Mouse (Mus musculus): ENCODE data around the gene Slc35e3.
A peak's percentile ranks its signal among the peaks of the same experiment; 100 is the strongest.

The Slc35e3 gene

GRCm38 (mm10) chr10:117695605-117696004, 50.6 kb downstream of the Slc35e3 start:
- no peak for DNase-seq

- no peak for DNase-seq
Measured at GRCm38 (mm10) chr10:117695027-117695426, 51.1 kb downstream of the Slc35e3 start.

- DNase-seq, result no peak
Measured at GRCm38 (mm10) chr10:117694255-117694953, 51.8 kb downstream of the Slc35e3 start.

- DNase-seq, result no peak
Measured at GRCm38 (mm10) chr10:117692953-117693352, 53.2 kb downstream of the Slc35e3 start.

GRCm38 (mm10) chr10:117692173-117692572, 54.0 kb downstream of the Slc35e3 start:
- DNase-seq, result no peak

- DNase-seq, result no peak
Measured at GRCm38 (mm10) chr10:117691389-117691968, 54.7 kb downstream of the Slc35e3 start.

GRCm38 (mm10) chr10:117690770-117691296, 55.3 kb downstream of the Slc35e3 start:
- no peak for DNase-seq

- DNase-seq, result no peak
Measured at GRCm38 (mm10) chr10:117690101-117690352, 56.1 kb downstream of the Slc35e3 start.

- DNase-seq, result no peak
Measured at GRCm38 (mm10) chr10:117689297-117690100, 56.7 kb downstream of the Slc35e3 start.

- DNase-seq, result peak; percentile 45
Measured at GRCm38 (mm10) chr10:117688204-117689151, 57.7 kb downstream of the Slc35e3 start.

- DNase-seq, result no peak
Measured at GRCm38 (mm10) chr10:117687577-117687976, 58.6 kb downstream of the Slc35e3 start.

- no peak for DNase-seq
Measured at GRCm38 (mm10) chr10:117687018-117687417, 59.1 kb downstream of the Slc35e3 start.

GRCm38 (mm10) chr10:117685849-117686591, 60.1 kb downstream of the Slc35e3 start:
- DNase-seq, result no peak

GRCm38 (mm10) chr10:117685171-117685848, 60.9 kb downstream of the Slc35e3 start:
- DNase-seq, result no peak

- no peak for DNase-seq
Measured at GRCm38 (mm10) chr10:117684298-117685170, 61.6 kb downstream of the Slc35e3 start.

- no peak for DNase-seq
Measured at GRCm38 (mm10) chr10:117683734-117684037, 62.5 kb downstream of the Slc35e3 start.
